Mouse (Mus musculus): ENCODE data around the gene Zfp750. TPM values are rescaled to one million over a fixed set of nuclear protein-coding genes. Genes with fewer than 3 reads are reported as not detected.

Gene Zfp750
- total and polyA plus RNA-seq, 2 experiments from 2014 or later, result 0.10 to 1.5 TPM

- TF ChIP-seq EP300 (IDR thresholded peaks at IDR 0.05; ENCODE audit: low read depth) (no peak), CTCF (IDR thresholded peaks at IDR 0.05; ENCODE audit: low read depth) (no peak)
- Histone ChIP-seq H3K4me1 (ENCODE audit: control insufficient read depth, insufficient read depth) (no peaks in the 10 kb centered on the region), H3K4me3 (ENCODE audit: low read depth, low read length) (no peak overlapping the region), H3K9ac (replicated peaks; ENCODE audit: low read depth, low read length) (no peak overlapping the region), H3K27ac (ENCODE audit: low read depth) (no peak overlapping the region), H3K4me2 (ENCODE audit: low read depth, low read length) (no peak overlapping the region), H3K27me3 (ENCODE audit: control insufficient read depth, insufficient read depth, low read length) (no peaks in the 10 kb centered on the region), H3K36me3 (replicated peaks; ENCODE audit: control insufficient read depth, insufficient read depth, low read length) (0 out of 2 replicates have a peak, but pooled peaks cover 5% of the 10 kb centered on the region), H3K9me3 (replicated peaks; ENCODE audit: control insufficient read depth, low read length) (no peaks in the 10 kb centered on the region)
- DNase-seq (ENCODE audit: low spot score), result no peak
- WGBS, result 74% methylated on average over 2 of the region's 2 CpGs
- no peak for ATAC-seq (ENCODE audit: insufficient read depth, low read depth)
Measured at GRCm38 (mm10) chr11:121481129-121481528, 38.0 kb downstream of the Zfp750 start.

GRCm38 (mm10) chr11:121479476-121480203 lies 39.5 kb downstream of the Zfp750 start:
- Histone ChIP-seq H3K9ac (replicated peaks; ENCODE audit: low read depth, low read length) (no peak overlapping the region), H3K4me3 (ENCODE audit: low read depth, low read length) (no peak overlapping the region), H3K27ac (ENCODE audit: low read depth) (no peak overlapping the region), H3K27me3 (ENCODE audit: control insufficient read depth, insufficient read depth, low read length) (no peaks in the 10 kb centered on the region), H3K4me1 (ENCODE audit: control insufficient read depth, insufficient read depth) (no peaks in the 10 kb centered on the region), H3K4me2 (ENCODE audit: low read depth, low read length) (no peak overlapping the region), H3K36me3 (replicated peaks; ENCODE audit: control insufficient read depth, insufficient read depth, low read length) (0 out of 2 replicates have a peak, but pooled peaks cover 5% of the 10 kb centered on the region), H3K9me3 (replicated peaks; ENCODE audit: control insufficient read depth, low read length) (no peaks in the 10 kb centered on the region)
- 87% methylated on average over 15 of the region's 15 CpGs for WGBS
- TF ChIP-seq EP300 (IDR thresholded peaks at IDR 0.05; ENCODE audit: low read depth) (no peak), CTCF (IDR thresholded peaks at IDR 0.05; ENCODE audit: low read depth) (no peak)
- ATAC-seq (ENCODE audit: insufficient read depth, low read depth) (no peak), DNase-seq (ENCODE audit: low spot score) (no peak)

- no peak overlapping the region for H3K4me2 ChIP-seq (ENCODE audit: low read depth, low read length)
- H3K9me3 ChIP-seq (replicated peaks; ENCODE audit: control insufficient read depth, low read length), result no peaks in the 10 kb centered on the region
- H3K9ac ChIP-seq (replicated peaks; ENCODE audit: low read depth, low read length), result no peak overlapping the region
- 29% methylated on average over 9 of the region's 9 CpGs for WGBS
- ATAC-seq (ENCODE audit: insufficient read depth, low read depth) (no peak), DNase-seq (ENCODE audit: low spot score) (peak; percentile 77)
- H3K36me3 ChIP-seq (replicated peaks; ENCODE audit: control insufficient read depth, insufficient read depth, low read length), result peaks cover 5% of the 10 kb centered on the region; the same call in 1 of the 2 replicates
- no peaks in the 10 kb centered on the region for H3K27me3 ChIP-seq (ENCODE audit: control insufficient read depth, insufficient read depth, low read length)
- no peak for TF ChIP-seq EP300 (IDR thresholded peaks at IDR 0.05; ENCODE audit: low read depth)
- peak; percentile 90 for TF ChIP-seq CTCF (IDR thresholded peaks at IDR 0.05; ENCODE audit: low read depth)
- no peak overlapping the region for H3K27ac ChIP-seq (ENCODE audit: low read depth)
- no peaks in the 10 kb centered on the region for H3K4me1 ChIP-seq (ENCODE audit: control insufficient read depth, insufficient read depth)
- no peak overlapping the region for H3K4me3 ChIP-seq (ENCODE audit: low read depth, low read length)
Measured at GRCm38 (mm10) chr11:121475699-121476415, 43.3 kb downstream of the Zfp750 start.

DNA sequence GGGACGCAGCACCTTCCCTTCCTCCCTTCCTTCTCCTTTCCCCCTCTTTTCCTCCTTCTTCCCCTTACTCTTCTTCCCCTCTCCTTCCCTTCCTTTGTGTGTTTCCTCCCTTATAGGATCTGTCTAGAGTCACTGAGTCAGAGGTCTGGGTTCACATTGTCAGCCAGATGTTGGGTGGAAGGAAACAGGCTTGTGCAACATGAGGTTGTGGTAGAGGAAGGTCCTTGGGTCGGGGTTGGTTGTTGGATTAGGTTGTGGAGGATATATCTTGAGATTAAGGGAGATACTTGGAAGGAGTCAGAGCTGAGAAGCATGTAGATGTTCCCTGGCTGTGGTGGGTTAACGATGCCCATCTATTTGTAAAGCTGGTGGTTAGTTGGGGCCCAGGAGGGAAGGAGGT lies 44.3 kb downstream of the Zfp750 start:
- ATAC-seq (ENCODE audit: insufficient read depth, low read depth) (no peak), DNase-seq (ENCODE audit: low spot score) (no peak)
- Histone ChIP-seq H3K4me2 (ENCODE audit: low read depth, low read length) (no peak overlapping the region), H3K9me3 (replicated peaks; ENCODE audit: control insufficient read depth, low read length) (no peaks in the 10 kb centered on the region), H3K27ac (ENCODE audit: low read depth) (no peak overlapping the region), H3K4me3 (ENCODE audit: low read depth, low read length) (no peak overlapping the region), H3K27me3 (ENCODE audit: control insufficient read depth, insufficient read depth, low read length) (no peaks in the 10 kb centered on the region), H3K36me3 (replicated peaks; ENCODE audit: control insufficient read depth, insufficient read depth, low read length) (peaks cover 5% of the 10 kb centered on the region; the same call in 1 of the 2 replicates), H3K9ac (replicated peaks; ENCODE audit: low read depth, low read length) (no peak overlapping the region), H3K4me1 (ENCODE audit: control insufficient read depth, insufficient read depth) (no peaks in the 10 kb centered on the region)
- no peak for TF ChIP-seq EP300 (IDR thresholded peaks at IDR 0.05; ENCODE audit: low read depth)
- no peak for TF ChIP-seq CTCF (IDR thresholded peaks at IDR 0.05; ENCODE audit: low read depth)
- 71% methylated on average over 3 of the region's 3 CpGs for WGBS

GRCm38 (mm10) chr11:121467408-121467807 lies 51.7 kb downstream of the Zfp750 start:
- TF ChIP-seq EP300 (IDR thresholded peaks at IDR 0.05; ENCODE audit: low read depth) (no peak), CTCF (IDR thresholded peaks at IDR 0.05; ENCODE audit: low read depth) (no peak)
- WGBS, result 86% methylated on average over 6 of the region's 6 CpGs
- ATAC-seq (ENCODE audit: insufficient read depth, low read depth), result no peak
- H3K9ac ChIP-seq (replicated peaks; ENCODE audit: low read depth, low read length), result no peak overlapping the region
- DNase-seq (ENCODE audit: low spot score), result no peak
- H3K4me1 ChIP-seq (ENCODE audit: control insufficient read depth, insufficient read depth), result no peaks in the 10 kb centered on the region
- peaks cover 27% of the 10 kb centered on the region for H3K36me3 ChIP-seq (replicated peaks; ENCODE audit: control insufficient read depth, insufficient read depth, low read length)
- no peaks in the 10 kb centered on the region for H3K9me3 ChIP-seq (replicated peaks; ENCODE audit: control insufficient read depth, low read length)
- H3K4me3 ChIP-seq (ENCODE audit: low read depth, low read length), result no peak overlapping the region
- H3K27ac ChIP-seq (ENCODE audit: low read depth), result no peak overlapping the region
- H3K4me2 ChIP-seq (ENCODE audit: low read depth, low read length), result no peak overlapping the region
- H3K27me3 ChIP-seq (ENCODE audit: control insufficient read depth, insufficient read depth, low read length), result no peaks in the 10 kb centered on the region

Other genes starting within 250 kb of the Zfp750 start
- gene Wdr45b, start 164.9 kb downstream of the Zfp750 start, total RNA-seq (2014; rRNA removed; ENCODE audit: low replicate concordance), result 76.1 and 81.0 TPM in 2 replicates
- 60.1 and 64.7 TPM in 2 replicates for gene Wdr45b, start 164.9 kb downstream of the Zfp750 start, polyA plus RNA-seq (2015; fragmentation: Nextera tagmentation; extraction: Ambion mirVana)
- gene Rab40b, start 131.1 kb downstream of the Zfp750 start, total RNA-seq (2014; rRNA removed; ENCODE audit: low replicate concordance), result 3.1 and 5.8 TPM in 2 replicates
- gene Rab40b, start 131.1 kb downstream of the Zfp750 start, polyA plus RNA-seq (2015; fragmentation: Nextera tagmentation; extraction: Ambion mirVana), result 5.2 and 7.7 TPM in 2 replicates
- gene Fn3krp, start 97.9 kb downstream of the Zfp750 start, total RNA-seq (2014; rRNA removed; ENCODE audit: low replicate concordance), result 7.0 and 12.4 TPM in 2 replicates
- 4.5 and 4.8 TPM in 2 replicates for gene Fn3krp, start 97.9 kb downstream of the Zfp750 start, polyA plus RNA-seq (2015; fragmentation: Nextera tagmentation; extraction: Ambion mirVana)
- gene Fn3k, start 84.4 kb downstream of the Zfp750 start, total RNA-seq (2014; rRNA removed; ENCODE audit: low replicate concordance), result 12.5 and 17.5 TPM in 2 replicates
- 20.5 and 26.7 TPM in 2 replicates for gene Fn3k, start 84.4 kb downstream of the Zfp750 start, polyA plus RNA-seq (2015; fragmentation: Nextera tagmentation; extraction: Ambion mirVana)
- gene Tbcd, start 67.4 kb downstream of the Zfp750 start, total RNA-seq (2014; rRNA removed; ENCODE audit: low replicate concordance), result 29.1 and 37.9 TPM in 2 replicates
- 14.3 and 16.1 TPM in 2 replicates for gene Tbcd, start 67.4 kb downstream of the Zfp750 start, polyA plus RNA-seq (2015; fragmentation: Nextera tagmentation; extraction: Ambion mirVana)
- gene B3gntl1, start 153.8 kb upstream of the Zfp750 start, total RNA-seq (2014; rRNA removed; ENCODE audit: low replicate concordance), result 1.6 and 4.3 TPM in 2 replicates
- gene B3gntl1, start 153.8 kb upstream of the Zfp750 start, polyA plus RNA-seq (2015; fragmentation: Nextera tagmentation; extraction: Ambion mirVana), result 3.9 and 4.7 TPM in 2 replicates
- gene Metrnl, start 182.2 kb upstream of the Zfp750 start, total RNA-seq (2014; rRNA removed; ENCODE audit: low replicate concordance), result 16.1 and 27.9 TPM in 2 replicates
- gene Metrnl, start 182.2 kb upstream of the Zfp750 start, polyA plus RNA-seq (2015; fragmentation: Nextera tagmentation; extraction: Ambion mirVana), result 17.3 and 20.7 TPM in 2 replicates